Mouse (Mus musculus) embryonic facial prominence, embryonic 11.5 days (tissue): ENCODE data around the gene Cdc27. TPM values are rescaled to one million over a fixed set of nuclear protein-coding genes. Genes with fewer than 3 reads are reported as not detected.
A peak's percentile ranks its signal among the peaks of the same experiment; 100 is the strongest.

Source experiments
- ATAC-seq: fragments of 200-750 bp; cut with Nextera tagmentation; replicated peaks from 2 replicates; pipeline ENCODE4 v1.8.0; 2017; ENCODE audit warnings: low read depth; ENCODE audit not compliant: insufficient number of reproducible peaks, low FRiP score, low TSS enrichment
- DNase-seq: peaks from one replicate; pipeline ENCODE4 v3.0.0-alpha.2; 2015; ENCODE audit warnings: low spot score
- H3K27ac ChIP-seq: fragments of 300-500 bp; sonication (generic); replicated peaks from 2 replicates; pipeline ENCODE4 v1.5.1; 2014; ENCODE audit warnings: mild to moderate bottlenecking, low read depth, low read length, control low read depth
- H3K27me3 ChIP-seq: fragments of 300-500 bp; sonication (generic); 2 replicates; pipeline ENCODE4 v1.6.1; 2014; ENCODE audit warnings: mild to moderate bottlenecking, low read length, moderate library complexity, mixed read lengths; ENCODE audit not compliant: control insufficient read depth, insufficient read depth
- H3K36me3 ChIP-seq: fragments of 300-500 bp; sonication (generic); replicated peaks from 2 replicates; pipeline ENCODE4 v1.6.1; 2014; ENCODE audit warnings: low read depth, mild to moderate bottlenecking, low read length, moderate library complexity, mixed read lengths; ENCODE audit not compliant: control insufficient read depth, insufficient read depth
- H3K4me1 ChIP-seq: fragments of 300-500 bp; sonication (generic); 2 replicates; pipeline ENCODE4 v1.6.1; 2014; ENCODE audit warnings: low read length, mixed read lengths; ENCODE audit not compliant: control insufficient read depth, insufficient read depth
- H3K4me2 ChIP-seq: fragments of 300-500 bp; sonication (generic); 2 replicates; pipeline ENCODE4 v1.6.1; 2014; ENCODE audit warnings: low read depth, mild to moderate bottlenecking, control low read depth, low read length, moderate library complexity
- H3K4me3 ChIP-seq: fragments of 300-500 bp; sonication (generic); 2 replicates; pipeline ENCODE4 v1.5.1; 2014; ENCODE audit warnings: low read depth, low read length, control low read depth
- H3K9ac ChIP-seq: fragments of 300-500 bp; sonication (generic); replicated peaks from 2 replicates; pipeline ENCODE4 v1.6.1; 2014; ENCODE audit warnings: mild to moderate bottlenecking, control low read depth, low read length
- H3K9me3 ChIP-seq: fragments of 300-500 bp; sonication (generic); replicated peaks from 2 replicates; pipeline ENCODE4 v1.6.1; 2016; ENCODE audit warnings: mild to moderate bottlenecking, low read length, inconsistent platforms, mixed read lengths; ENCODE audit not compliant: control insufficient read depth
- WGBS: fragments of 180-500 bp; shearing (Covaris S2); extraction: QIAGEN DNeasy Blood & Tissue Kit; methylation state at CpG from one replicate; pipeline ENCODE4 v1.1.7; 2014; 5-methylcytosine and 5-hydroxymethylcytosine counted together
- polyA plus RNA-seq: library from polyadenylated mRNA; unstranded; fragments of >200 nt; fragmentation: Nextera tagmentation; extraction: Ambion mirVana; gene quantifications from 2 replicates; pipeline ENCODE4 v1.2.1, GENCODE M21; 2014

The Cdc27 gene
- polyA plus RNA-seq, 1 experiment from 2014 or later: 70.6 TPM

- no peak for ATAC-seq
Observed at GRCm38 (mm10) chr11:104510606-104511005, 39.8 kb downstream of the Cdc27 start.

GRCm38 (mm10) chr11:104508455-104508854 lies 42.0 kb downstream of the Cdc27 start:
- ATAC-seq: no peak

More at GRCm38 (mm10) chr11:104510606-104511005, 39.8 kb downstream of the Cdc27 start:
- Histone ChIP-seq H3K4me3 (no peak overlapping the region), H3K9me3 (no peaks in the 10 kb centered on the region), H3K4me1 (no peaks in the 10 kb centered on the region), H3K27ac (no peak overlapping the region), H3K9ac (no peak overlapping the region), H3K4me2 (no peak overlapping the region), H3K36me3 (peaks cover 15% of the 10 kb centered on the region), H3K27me3 (no peaks in the 10 kb centered on the region)
- peak; percentile 68 for DNase-seq
- 90% methylated on average over 2 of the region's 2 CpGs for WGBS

GRCm38 (mm10) chr11:104488292-104488691 lies 62.1 kb downstream of the Cdc27 start:
- Histone ChIP-seq H3K4me2 (no peak overlapping the region), H3K27ac (no peak overlapping the region), H3K4me3 (no peak overlapping the region), H3K27me3 (no peaks in the 10 kb centered on the region), H3K36me3 (no peaks in the 10 kb centered on the region), H3K9ac (no peak overlapping the region), H3K4me1 (no peaks in the 10 kb centered on the region), H3K9me3 (no peaks in the 10 kb centered on the region)
- 83% methylated on average over 3 of the region's 3 CpGs for WGBS
- no peak for DNase-seq
- no peak for ATAC-seq

More at GRCm38 (mm10) chr11:104508455-104508854, 42.0 kb downstream of the Cdc27 start:
- Histone ChIP-seq H3K36me3 (peaks cover 20% of the 10 kb centered on the region), H3K27ac (no peak overlapping the region), H3K9me3 (no peaks in the 10 kb centered on the region), H3K9ac (no peak overlapping the region), H3K27me3 (no peaks in the 10 kb centered on the region), H3K4me2 (no peak overlapping the region), H3K4me1 (no peaks in the 10 kb centered on the region), H3K4me3 (no peak overlapping the region)
- 92% methylated on average over 4 of the region's 4 CpGs for WGBS
- no peak for DNase-seq

- Histone ChIP-seq H3K9me3 (no peaks in the 10 kb centered on the region), H3K4me2 (no peak overlapping the region), H3K4me1 (no peaks in the 10 kb centered on the region), H3K36me3 (no peaks in the 10 kb centered on the region), H3K27ac (no peak overlapping the region), H3K9ac (no peak overlapping the region), H3K4me3 (no peak overlapping the region), H3K27me3 (no peaks in the 10 kb centered on the region)
- 92% methylated on average over 8 of the region's 8 CpGs for WGBS
- DNase-seq (no peak), ATAC-seq (no peak)
Observed at GRCm38 (mm10) chr11:104481971-104482370, 68.4 kb downstream of the Cdc27 start.

- no peaks in the 10 kb centered on the region for H3K27me3 ChIP-seq
- no peak overlapping the region for H3K9ac ChIP-seq
- H3K9me3 ChIP-seq: no peaks in the 10 kb centered on the region
- DNase-seq: no peak
- H3K4me2 ChIP-seq: no peak overlapping the region
- H3K4me1 ChIP-seq: no peaks in the 10 kb centered on the region
- no peak overlapping the region for H3K27ac ChIP-seq
- ATAC-seq: no peak
- H3K4me3 ChIP-seq: no peak overlapping the region
- H3K36me3 ChIP-seq: no peaks in the 10 kb centered on the region
- whole genome bisulfite sequencing: 59% methylated on average over 4 of the region's 4 CpGs
Observed at GRCm38 (mm10) chr11:104479505-104479904, 70.9 kb downstream of the Cdc27 start.

- Histone ChIP-seq H3K27ac (no peak overlapping the region), H3K4me3 (peak overlapping the region; percentile 90), H3K4me2 (peak overlapping the region; percentile 64), H3K36me3 (no peaks in the 10 kb centered on the region), H3K9ac (peak overlapping the region; percentile 95), H3K9me3 (no peaks in the 10 kb centered on the region), H3K27me3 (no peaks in the 10 kb centered on the region), H3K4me1 (no peaks in the 10 kb centered on the region)
- ATAC-seq: peak; percentile 99
- peak; percentile 95 for DNase-seq
- under 1% methylated on average over 16 of the region's 19 CpGs for WGBS
Observed at GRCm38 (mm10) chr11:104469371-104469835, 81.0 kb downstream of the Cdc27 start.

- Histone ChIP-seq H3K9ac (peak within 1 kb of the TSS; percentile 95), H3K9me3 (no peaks in the 10 kb centered on the region), H3K4me1 (no peaks in the 10 kb centered on the region), H3K27me3 (no peaks in the 10 kb centered on the region), H3K27ac (peak within 1 kb of the TSS; percentile 38), H3K4me2 (peak within 1 kb of the TSS; percentile 65), H3K4me3 (peak within 1 kb of the TSS; percentile 90), H3K36me3 (no peaks in the 10 kb centered on the region)
- peak; percentile 80 for ATAC-seq
- 1% methylated on average over 37 of the region's 69 CpGs for WGBS
- DNase-seq: peak; percentile 43
Observed at GRCm38 (mm10) chr11:104468751-104469268, 81.6 kb downstream of the Cdc27 start, which contains the start of gene Kansl1. Gene Kansl1 (minus strand): TSS chr11:104468861.

GRCm38 (mm10) chr11:104467698-104468097 lies 82.7 kb downstream of the Cdc27 start:
- no peak for DNase-seq
- H3K4me3 ChIP-seq: no peak overlapping the region
- no peaks in the 10 kb centered on the region for H3K27me3 ChIP-seq
- 86% methylated on average over 5 of the region's 5 CpGs for WGBS
- no peaks in the 10 kb centered on the region for H3K9me3 ChIP-seq
- no peak overlapping the region for H3K27ac ChIP-seq
- no peak overlapping the region for H3K9ac ChIP-seq
- H3K36me3 ChIP-seq: no peaks in the 10 kb centered on the region
- H3K4me2 ChIP-seq: no peak overlapping the region
- no peaks in the 10 kb centered on the region for H3K4me1 ChIP-seq
- no peak for ATAC-seq
